Mouse (Mus musculus) neural tube, embryonic 13.5 days (tissue): Measurements from ENCODE around the gene Cadps2. TPM values are rescaled to one million over a fixed set of nuclear protein-coding genes. Genes with fewer than 3 reads are reported as not detected.

Experiments
- ATAC-seq: fragments of 200-750 bp; cut with Nextera tagmentation; 2 replicates; pipeline ENCODE4 v1.8.0; 2017; ENCODE audit warnings: low read depth, mild to moderate bottlenecking, moderate TSS enrichment, moderate library complexity
- H3K27ac ChIP-seq: fragments of 300-500 bp; sonication (generic); replicated peaks from 2 replicates; pipeline ENCODE4 v1.5.1; 2015; ENCODE audit warnings: moderate library complexity, mild to moderate bottlenecking, inconsistent platforms
- H3K27me3 ChIP-seq: fragments of 300-500 bp; sonication (generic); 2 replicates; pipeline ENCODE4 v1.6.1; 2015; ENCODE audit warnings: mild to moderate bottlenecking, inconsistent platforms
- H3K36me3 ChIP-seq: fragments of 300-500 bp; sonication (generic); 2 replicates; pipeline ENCODE4 v1.6.1; 2015; ENCODE audit warnings: mild to moderate bottlenecking, inconsistent platforms
- H3K4me1 ChIP-seq: fragments of 300-500 bp; sonication (generic); replicated peaks from 2 replicates; pipeline ENCODE4 v1.6.1; 2015; ENCODE audit warnings: inconsistent platforms
- H3K4me2 ChIP-seq: fragments of 300-500 bp; sonication (generic); 2 replicates; pipeline ENCODE4 v1.6.1; 2015; ENCODE audit warnings: inconsistent platforms, mild to moderate bottlenecking, moderate library complexity
- H3K4me3 ChIP-seq: fragments of 300-500 bp; sonication (generic); 2 replicates; pipeline ENCODE4 v1.5.1; 2015; ENCODE audit warnings: mild to moderate bottlenecking, inconsistent platforms
- H3K9ac ChIP-seq: fragments of 300-500 bp; sonication (generic); 2 replicates; pipeline ENCODE4 v1.6.1; 2015; ENCODE audit warnings: moderate library complexity, mild to moderate bottlenecking, inconsistent platforms
- H3K9me3 ChIP-seq: fragments of 300-500 bp; sonication (generic); 2 replicates; pipeline ENCODE4 v1.6.1; 2016; ENCODE audit warnings: inconsistent platforms
- WGBS: fragments of 180-500 bp; shearing (Covaris S2); methylation state at CpG from one replicate; pipeline ENCODE4 v1.1.7; 2015; 5-methylcytosine and 5-hydroxymethylcytosine counted together
- polyA plus RNA-seq: library from polyadenylated mRNA; unstranded; fragments of >200 nt; fragmentation: Nextera tagmentation; extraction: Ambion mirVana; gene quantifications from 2 replicates; pipeline ENCODE4 v1.2.1, GENCODE M21; 2015

Cadps2 gene
- polyA plus RNA-seq, 1 experiment from 2014 or later, result 4.2 TPM

DNA sequence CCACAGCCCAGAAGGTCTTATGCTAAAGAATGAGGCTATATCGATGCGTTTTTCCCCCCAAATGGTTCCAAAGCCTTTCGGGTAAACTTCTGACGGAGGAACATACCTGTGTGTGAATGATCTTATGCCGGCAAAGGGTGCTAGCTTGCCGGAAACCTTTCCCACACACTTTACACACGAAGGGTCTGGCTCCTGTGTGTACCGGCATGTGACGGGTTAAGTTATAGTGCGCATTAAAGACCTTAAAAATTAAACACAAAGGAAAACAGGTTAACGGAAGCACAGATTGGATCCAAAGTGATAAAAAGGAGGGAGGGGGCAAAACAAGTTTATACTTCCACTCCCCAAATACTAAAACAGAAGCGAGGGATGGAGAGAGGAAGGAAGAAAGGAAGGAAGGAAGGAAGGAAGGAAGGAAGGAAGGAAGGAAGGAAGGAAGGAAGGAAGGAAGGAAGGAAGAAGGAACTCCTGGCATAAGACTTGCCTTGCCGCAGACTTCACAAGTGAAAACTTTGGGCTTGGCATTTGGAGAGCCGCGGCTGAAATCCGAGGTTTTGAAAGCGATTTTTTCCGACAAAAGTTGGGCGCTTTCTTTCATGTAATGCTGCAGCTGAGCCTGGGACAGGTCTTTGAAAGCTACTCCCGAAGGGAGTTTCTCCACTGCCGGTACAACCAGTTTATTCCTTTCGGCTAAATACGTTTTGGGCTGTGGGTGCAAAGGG, 592.3 kb downstream of the Cadps2 start:
- peaks cover 93% of the 10 kb centered on the region for H3K27me3 ChIP-seq
- no peak overlapping the region; the same call in 1 of the 2 replicates for H3K4me2 ChIP-seq
- no peak overlapping the region for H3K4me3 ChIP-seq
- no peak for ATAC-seq
- no peak overlapping the region for H3K9ac ChIP-seq
- H3K27ac ChIP-seq, result no peak overlapping the region
- WGBS, result 1% methylated on average over 23 of the region's 23 CpGs
- no peaks in the 10 kb centered on the region for H3K36me3 ChIP-seq
- no peaks in the 10 kb centered on the region for H3K9me3 ChIP-seq
- peaks cover 20% of the 10 kb centered on the region for H3K4me1 ChIP-seq

DNA sequence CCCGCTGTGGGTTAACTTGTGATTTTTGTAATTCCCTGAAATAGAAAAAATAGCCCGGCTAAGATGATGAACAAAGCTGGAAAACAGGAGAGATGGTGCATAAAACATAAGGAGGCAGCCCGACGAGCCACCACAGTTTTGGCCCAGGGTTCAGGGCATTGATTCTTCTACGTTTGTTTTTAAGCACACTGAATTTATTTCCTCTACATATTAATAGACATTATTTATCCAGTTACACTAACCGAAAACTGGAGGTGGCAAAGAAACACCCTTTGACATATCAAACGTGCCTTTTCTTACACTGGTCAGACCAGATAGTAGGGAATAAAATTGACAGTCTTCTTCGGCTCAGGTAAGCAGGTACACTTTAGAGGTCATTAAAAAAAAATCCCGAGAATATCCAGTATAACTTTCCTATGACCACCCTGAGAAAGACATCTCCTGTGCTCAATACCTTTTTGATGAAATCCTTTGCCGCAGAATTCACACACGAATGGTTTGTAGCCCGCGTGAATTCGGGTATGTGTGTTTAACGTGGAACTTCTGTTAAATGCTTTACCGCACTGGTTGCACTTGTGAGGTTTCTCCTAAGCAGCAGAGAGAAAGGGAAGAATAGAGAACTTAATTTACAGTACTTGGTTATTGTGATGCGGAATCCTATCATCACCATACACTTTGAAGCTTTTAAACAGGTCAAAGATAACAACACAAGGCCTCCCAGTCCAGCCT, 593.0 kb downstream of the Cadps2 start:
- H3K4me2 ChIP-seq, result no peak overlapping the region
- no peak overlapping the region for H3K9ac ChIP-seq
- WGBS, result 2% methylated on average over 17 of the region's 17 CpGs
- no peak for ATAC-seq
- no peak overlapping the region for H3K4me3 ChIP-seq
- peaks cover 95% of the 10 kb centered on the region for H3K27me3 ChIP-seq
- no peaks in the 10 kb centered on the region for H3K9me3 ChIP-seq
- no peaks in the 10 kb centered on the region for H3K36me3 ChIP-seq
- peaks cover 20% of the 10 kb centered on the region for H3K4me1 ChIP-seq
- no peak overlapping the region for H3K27ac ChIP-seq

DNA sequence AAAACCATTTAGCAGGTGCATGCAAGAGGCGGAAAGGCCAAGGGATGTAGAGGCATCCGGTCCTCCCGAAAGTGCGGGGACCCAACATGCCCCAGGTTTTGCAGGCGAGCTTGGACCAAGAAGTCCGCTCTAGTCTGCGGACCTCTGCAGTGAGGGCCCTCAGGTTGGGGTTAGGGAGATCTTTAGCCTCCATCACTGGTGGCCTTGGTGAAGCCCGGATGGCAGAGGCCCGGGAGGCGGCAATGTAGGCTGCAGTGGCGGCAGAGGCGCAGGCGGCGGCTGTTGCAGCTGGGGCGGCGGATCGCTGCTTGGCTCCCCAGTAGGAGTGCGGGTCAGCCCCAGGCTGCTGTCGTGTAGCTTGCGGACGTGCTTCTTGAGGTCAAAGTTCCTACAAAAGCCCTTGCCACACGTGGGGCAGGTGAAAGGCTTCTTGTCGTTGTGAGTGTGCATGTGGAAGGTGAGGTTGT, 593.6 kb downstream of the Cadps2 start:
- no peaks in the 10 kb centered on the region for H3K36me3 ChIP-seq
- no peak overlapping the region for H3K9ac ChIP-seq
- whole genome bisulfite sequencing, result under 1% methylated on average over 23 of the region's 23 CpGs
- no peak overlapping the region for H3K4me2 ChIP-seq
- no peak overlapping the region for H3K27ac ChIP-seq
- peaks cover 20% of the 10 kb centered on the region for H3K4me1 ChIP-seq
- H3K27me3 ChIP-seq, result peaks cover 98% of the 10 kb centered on the region
- no peaks in the 10 kb centered on the region for H3K9me3 ChIP-seq
- ATAC-seq, result no peak
- no peak overlapping the region for H3K4me3 ChIP-seq

DNA sequence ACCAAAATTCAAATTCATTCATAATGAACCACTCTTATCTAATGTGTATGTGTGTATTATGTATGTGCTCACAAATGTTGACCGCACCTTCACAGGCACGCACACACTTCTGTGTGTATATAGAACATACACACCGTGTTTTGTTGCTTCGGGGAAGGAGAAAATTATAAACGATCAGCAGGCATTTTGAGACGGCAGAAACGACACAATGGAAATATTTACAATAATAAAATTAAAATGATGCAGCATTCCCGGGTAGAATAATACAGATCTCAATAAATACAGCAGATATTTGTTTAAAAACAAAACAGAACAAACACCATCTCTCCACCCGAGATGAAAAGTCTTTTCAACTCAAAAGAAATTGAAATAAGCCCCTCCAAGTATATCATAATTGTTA, 594.1 kb downstream of the Cadps2 start:
- H3K27me3 ChIP-seq, result peaks cover 94% of the 10 kb centered on the region
- H3K4me1 ChIP-seq, result peaks cover 20% of the 10 kb centered on the region
- no peak overlapping the region for H3K4me2 ChIP-seq
- H3K4me3 ChIP-seq, result no peak overlapping the region
- no peak overlapping the region for H3K9ac ChIP-seq
- H3K27ac ChIP-seq, result no peak overlapping the region
- ATAC-seq, result no peak
- no peaks in the 10 kb centered on the region for H3K36me3 ChIP-seq
- no peaks in the 10 kb centered on the region for H3K9me3 ChIP-seq
- WGBS, result 11% methylated on average over 9 of the region's 9 CpGs

DNA sequence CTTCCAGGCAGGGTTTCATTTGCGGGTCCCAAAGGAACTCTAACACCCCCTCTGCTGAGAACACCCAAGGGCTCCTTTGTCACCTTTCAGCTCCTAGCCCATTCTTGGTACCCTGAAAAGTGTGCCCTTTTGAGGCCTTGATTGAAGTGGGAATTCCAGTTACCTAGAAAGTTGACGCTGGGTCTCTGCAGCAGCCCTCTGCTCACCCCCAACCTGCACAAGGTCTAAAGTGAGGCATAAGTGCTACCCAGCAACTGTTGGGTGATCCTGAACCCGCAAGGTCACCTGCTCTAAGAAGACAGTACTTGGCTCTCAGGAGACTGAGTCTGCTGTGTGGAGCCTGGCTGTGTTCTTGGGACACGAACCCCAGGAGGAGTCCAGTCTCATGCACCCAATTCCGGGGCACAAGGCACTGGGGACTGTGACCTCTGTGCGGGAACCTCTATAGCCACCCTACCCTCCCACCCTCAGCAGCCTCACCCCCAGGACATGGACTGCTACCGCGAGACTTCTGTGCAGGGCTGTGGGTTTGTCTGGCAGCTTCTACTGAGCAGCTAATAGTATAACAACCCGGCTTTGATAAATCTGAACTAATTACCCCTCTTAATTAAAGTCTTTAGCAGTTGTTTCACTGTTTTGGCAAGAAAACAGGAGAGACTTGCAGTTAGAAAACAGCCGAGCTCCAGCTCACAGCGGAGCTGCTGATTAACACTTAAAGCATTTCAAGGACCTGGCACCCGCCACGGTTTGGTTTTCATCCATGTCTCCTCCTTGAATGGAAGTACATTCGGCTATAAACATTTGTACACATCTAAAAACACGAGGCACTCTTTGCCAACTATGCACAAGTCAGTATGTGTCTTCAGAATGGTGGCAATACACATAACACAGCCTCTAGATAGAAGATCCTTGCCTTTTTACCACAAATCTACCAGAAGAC, 595.1 kb downstream of the Cadps2 start:
- Histone ChIP-seq H3K4me3 (no peak overlapping the region), H3K36me3 (no peaks in the 10 kb centered on the region), H3K4me1 (peaks cover 12% of the 10 kb centered on the region), H3K27me3 (peaks cover 85% of the 10 kb centered on the region), H3K9ac (no peak overlapping the region), H3K4me2 (no peak overlapping the region), H3K27ac (no peak overlapping the region), H3K9me3 (no peaks in the 10 kb centered on the region)
- ATAC-seq, result no peak
- 2% methylated on average over 15 of the region's 15 CpGs for WGBS

Other genes starting within 250 kb of the Cadps2 start
- gene Rnf133, start 189.1 kb downstream of the Cadps2 start, polyA plus RNA-seq, result not detected in 2 replicates
- gene Rnf148, start 184.3 kb downstream of the Cadps2 start, polyA plus RNA-seq, result not detected in 2 replicates
- not detected in 2 replicates for gene Tas2r118, start 130.6 kb upstream of the Cadps2 start, polyA plus RNA-seq